Mouse (Mus musculus) G1E (cell line): ENCODE measurements at regions not wholly inside any gene's neighbourhood (a gene's known extent, or its start where the extent isn't known, plus 50 kb on each side); places are given as distances from the start of the nearest gene placed in this dataset.

ENCODE experiments used
- ATAC-seq: 2 replicates; pipeline ENCODE4 v1.8.0; 2016; ENCODE audit warnings: mild to moderate bottlenecking; ENCODE audit not compliant: insufficient number of reproducible peaks, poor library complexity, low FRiP score, severe bottlenecking; ENCODE audit errors: extremely low read depth
- DNase-seq: peaks from one replicate; pipeline ENCODE4 v3.0.0; 2012; ENCODE audit warnings: low spot score
- H3K27me3 ChIP-seq: 2 replicates; pipeline ENCODE4 v1.6.1; 2012; ENCODE audit warnings: mild to moderate bottlenecking, low read length, inconsistent platforms; ENCODE audit not compliant: insufficient read depth
- H3K36me3 ChIP-seq: replicated peaks from 2 replicates; pipeline ENCODE3; 2012; ENCODE audit warnings: mild to moderate bottlenecking, inconsistent platforms
- H3K4me1 ChIP-seq: 2 replicates; pipeline ENCODE4 v1.6.1; 2012; ENCODE audit warnings: low read depth, low read length, inconsistent platforms, mixed read lengths; ENCODE audit not compliant: insufficient read depth
- H3K4me3 ChIP-seq: 2 replicates; pipeline ENCODE4 v1.5.1; 2012; ENCODE audit warnings: low read depth, mild to moderate bottlenecking, inconsistent platforms, low read length, moderate library complexity, mixed read lengths
- H3K9me3 ChIP-seq: replicated peaks from 2 replicates; pipeline ENCODE4 v1.6.1; 2012; ENCODE audit warnings: inconsistent platforms
- CTCF ChIP-seq: IDR thresholded peaks from 2 replicates; pipeline ENCODE4 v1.5.1; 2012; ENCODE audit warnings: low read depth, low read length, inconsistent platforms, mixed read lengths
- GATA1 ChIP-seq: IDR thresholded peaks from 2 replicates; pipeline ENCODE4 v1.6.1; 2012; ENCODE audit warnings: borderline replicate concordance, low read length, inconsistent platforms, mixed read lengths
- GATA2 ChIP-seq: IDR thresholded peaks from 2 replicates; pipeline ENCODE4 v1.6.1; 2012; ENCODE audit warnings: low read depth, low read length, inconsistent platforms, borderline replicate concordance
- POLR2AphosphoS5 ChIP-seq: IDR thresholded peaks from 2 replicates; pipeline ENCODE4 v1.6.1; 2012; ENCODE audit warnings: low read depth, low read length, inconsistent platforms; ENCODE audit not compliant: insufficient replicate concordance
- TAL1 ChIP-seq: conservative IDR thresholded peaks from 2 replicates; pipeline ENCODE4 v1.6.1; 2012; ENCODE audit warnings: low read depth, low read length, inconsistent platforms, mixed read lengths

- TF ChIP-seq POLR2AphosphoS5 (no peak), GATA2 (no peak), TAL1 (no peak), CTCF (no peak), GATA1 (no peak)
- H3K36me3 ChIP-seq, result no peaks in the 10 kb centered on the region
- H3K4me3 ChIP-seq, result no peak overlapping the region
- no peaks in the 10 kb centered on the region for H3K27me3 ChIP-seq
- H3K9me3 ChIP-seq, result peaks cover 22% of the 10 kb centered on the region
- DNase-seq (no peak), ATAC-seq (no peak)
- no peaks in the 10 kb centered on the region for H3K4me1 ChIP-seq
These were observed 122.8 kb downstream of the Ddx11 start for GRCm38 (mm10) chr17:66246031-66246534.

GRCm38 (mm10) chr17:66251495-66251894 is 128.2 kb downstream of the Ddx11 start:
- H3K27me3 ChIP-seq, result no peaks in the 10 kb centered on the region
- ATAC-seq, result no peak
- H3K36me3 ChIP-seq, result no peaks in the 10 kb centered on the region
- DNase-seq, result no peak
- H3K9me3 ChIP-seq, result peaks cover 20% of the 10 kb centered on the region
- H3K4me1 ChIP-seq, result no peaks in the 10 kb centered on the region
- no peak for TF ChIP-seq GATA2
- no peak for TF ChIP-seq GATA1
- TF ChIP-seq CTCF, result no peak
- H3K4me3 ChIP-seq, result no peak overlapping the region

GRCm38 (mm10) chr17:66252926-66253325 is 129.6 kb downstream of the Ddx11 start:
- Histone ChIP-seq H3K36me3 (no peaks in the 10 kb centered on the region), H3K27me3 (no peaks in the 10 kb centered on the region), H3K4me3 (no peak overlapping the region), H3K4me1 (no peaks in the 10 kb centered on the region), H3K9me3 (peaks cover 20% of the 10 kb centered on the region)
- ATAC-seq, result no peak
- TF ChIP-seq GATA2 (no peak), CTCF (no peak), GATA1 (no peak), POLR2AphosphoS5 (no peak), TAL1 (no peak)
- DNase-seq, result no peak

GRCm38 (mm10) chr17:66259697-66260096 is 136.4 kb downstream of the Ddx11 start:
- Histone ChIP-seq H3K27me3 (no peaks in the 10 kb centered on the region), H3K4me1 (no peaks in the 10 kb centered on the region), H3K36me3 (no peaks in the 10 kb centered on the region), H3K4me3 (no peak overlapping the region), H3K9me3 (peaks cover 17% of the 10 kb centered on the region)
- ATAC-seq (no peak), DNase-seq (no peak)
- no peak for TF ChIP-seq GATA2

- H3K27me3 ChIP-seq, result no peaks in the 10 kb centered on the region
- DNase-seq, result no peak
- no peaks in the 10 kb centered on the region for H3K36me3 ChIP-seq
- H3K4me3 ChIP-seq, result no peak overlapping the region
- peaks cover 29% of the 10 kb centered on the region for H3K9me3 ChIP-seq
- no peaks in the 10 kb centered on the region for H3K4me1 ChIP-seq
- ATAC-seq, result no peak
- no peak for TF ChIP-seq POLR2AphosphoS5
- TF ChIP-seq TAL1, result no peak
- no peak for TF ChIP-seq GATA1
- no peak for TF ChIP-seq GATA2
- TF ChIP-seq CTCF, result no peak
These were observed 139.4 kb downstream of the Ddx11 start for GRCm38 (mm10) chr17:66262681-66263240.

- ATAC-seq (no peak), DNase-seq (no peak)
- no peak overlapping the region for H3K4me3 ChIP-seq
- H3K27me3 ChIP-seq, result no peaks in the 10 kb centered on the region
- TF ChIP-seq CTCF (no peak), GATA1 (no peak), GATA2 (no peak), POLR2AphosphoS5 (no peak), TAL1 (no peak)
- no peaks in the 10 kb centered on the region for H3K4me1 ChIP-seq
- H3K36me3 ChIP-seq, result no peaks in the 10 kb centered on the region
- peaks cover 33% of the 10 kb centered on the region for H3K9me3 ChIP-seq
These were observed 140.1 kb downstream of the Ddx11 start for GRCm38 (mm10) chr17:66263405-66263804.

- peaks cover 46% of the 10 kb centered on the region for H3K9me3 ChIP-seq
- no peaks in the 10 kb centered on the region for H3K4me1 ChIP-seq
- H3K27me3 ChIP-seq, result no peaks in the 10 kb centered on the region
- no peaks in the 10 kb centered on the region for H3K36me3 ChIP-seq
- no peak overlapping the region for H3K4me3 ChIP-seq
- DNase-seq (no peak), ATAC-seq (no peak)
- TF ChIP-seq GATA2 (no peak), CTCF (no peak), GATA1 (no peak), POLR2AphosphoS5 (no peak), TAL1 (no peak)
These were observed 143.5 kb downstream of the Ddx11 start for GRCm38 (mm10) chr17:66266803-66267202.
